Mouse (Mus musculus) midbrain, embryonic 11.5 days (tissue): Measurements from ENCODE around the gene Hivep2. TPM values are rescaled to one million over a fixed set of nuclear protein-coding genes. Genes with fewer than 3 reads are reported as not detected.
A peak's percentile ranks its signal among the peaks of the same experiment; 100 is the strongest.

Source experiments
- ATAC-seq: fragments of 200-750 bp; cut with Nextera tagmentation; 2 replicates; pipeline ENCODE4 v1.8.0; 2017; ENCODE audit warnings: moderate TSS enrichment, moderate library complexity; ENCODE audit not compliant: low FRiP score
- DNase-seq: peaks from one replicate; pipeline ENCODE4 v3.0.0; 2015; ENCODE audit warnings: low spot score; ENCODE audit errors: missing footprints
- H3K27ac ChIP-seq: fragments of 300-500 bp; sonication (generic); 2 replicates; pipeline ENCODE4 v1.5.1; 2014; ENCODE audit warnings: low read depth, low read length
- H3K27me3 ChIP-seq: fragments of 300-500 bp; sonication (generic); 2 replicates; pipeline ENCODE4 v1.6.1; 2014; ENCODE audit warnings: mild to moderate bottlenecking, low read length, moderate library complexity, mixed read lengths; ENCODE audit not compliant: control insufficient read depth, insufficient read depth
- H3K36me3 ChIP-seq: fragments of 300-500 bp; sonication (generic); 2 replicates; pipeline ENCODE4 v1.6.1; 2014; ENCODE audit warnings: mild to moderate bottlenecking, low read length, moderate library complexity, mixed read lengths; ENCODE audit not compliant: control insufficient read depth, insufficient read depth
- H3K4me1 ChIP-seq: fragments of 300-500 bp; sonication (generic); 2 replicates; pipeline ENCODE4 v1.6.1; 2014; ENCODE audit warnings: low read length; ENCODE audit not compliant: control insufficient read depth, insufficient read depth
- H3K4me2 ChIP-seq: fragments of 300-500 bp; sonication (generic); 2 replicates; pipeline ENCODE4 v1.6.1; 2014; ENCODE audit warnings: mild to moderate bottlenecking, moderate library complexity
- H3K4me3 ChIP-seq: fragments of 300-500 bp; sonication (generic); 2 replicates; pipeline ENCODE4 v1.5.1; 2014; ENCODE audit warnings: low read depth, low read length
- H3K9ac ChIP-seq: fragments of 300-500 bp; sonication (generic); 2 replicates; pipeline ENCODE4 v1.6.1; 2014; ENCODE audit warnings: low read length
- H3K9me3 ChIP-seq: fragments of 300-500 bp; sonication (generic); 2 replicates; pipeline ENCODE4 v1.6.1; 2016; ENCODE audit warnings: low read length; ENCODE audit not compliant: control insufficient read depth
- WGBS: fragments of 180-500 bp; shearing (Covaris S2); extraction: QIAGEN DNeasy Blood & Tissue Kit; methylation state at CpG from one replicate; pipeline ENCODE4 v1.1.7; 2014; 5-methylcytosine and 5-hydroxymethylcytosine counted together
- polyA plus RNA-seq: library from polyadenylated mRNA; unstranded; fragments of >200 nt; fragmentation: Nextera tagmentation; extraction: Ambion mirVana; gene quantifications from 2 replicates; pipeline ENCODE4 v1.2.1, GENCODE M21; 2014

The Hivep2 gene
- polyA plus RNA-seq, 1 experiment from 2014 or later = 5.4 TPM

- ATAC-seq (peak; percentile 57), DNase-seq (peak; percentile 85)
- Histone ChIP-seq H3K27me3 (no peaks in the 10 kb centered on the region), H3K27ac (no peak overlapping the region), H3K4me1 (peaks cover 7% of the 10 kb centered on the region), H3K4me3 (no peak overlapping the region), H3K4me2 (no peak overlapping the region), H3K9me3 (no peaks in the 10 kb centered on the region), H3K9ac (no peak overlapping the region), H3K36me3 (no peaks in the 10 kb centered on the region)
- 13% methylated on average over 4 of the region's 4 CpGs for WGBS
These were observed 80.3 kb downstream of the Hivep2 start for GRCm38 (mm10) chr10:14046171-14046651.

DNA sequence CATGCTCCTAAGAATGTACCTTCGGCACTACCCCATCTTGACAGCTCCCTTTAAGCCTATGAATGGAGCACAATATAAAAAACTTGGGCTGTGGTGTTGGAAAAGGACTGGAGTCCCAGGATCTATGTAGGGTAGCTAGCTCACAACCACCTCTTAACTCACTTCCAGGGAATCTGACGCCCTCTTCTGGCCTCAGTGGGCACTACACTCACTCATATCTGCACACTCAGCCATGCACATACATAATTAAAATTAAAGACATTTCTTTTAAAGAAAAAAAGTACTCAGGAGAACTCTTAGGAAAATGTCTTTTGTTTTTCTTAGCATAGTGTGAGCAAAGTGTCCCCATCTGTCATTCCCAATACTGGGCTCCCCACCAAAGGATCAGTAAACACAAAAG is 81.1 kb downstream of the Hivep2 start:
- Histone ChIP-seq H3K4me1 (peaks cover 7% of the 10 kb centered on the region), H3K27ac (no peak overlapping the region), H3K27me3 (no peaks in the 10 kb centered on the region), H3K36me3 (no peaks in the 10 kb centered on the region), H3K4me3 (no peak overlapping the region), H3K9me3 (no peaks in the 10 kb centered on the region), H3K9ac (no peak overlapping the region), H3K4me2 (no peak overlapping the region)
- ATAC-seq (no peak), DNase-seq (no peak)
- 64% methylated on average over 2 of the region's 2 CpGs for WGBS

DNA sequence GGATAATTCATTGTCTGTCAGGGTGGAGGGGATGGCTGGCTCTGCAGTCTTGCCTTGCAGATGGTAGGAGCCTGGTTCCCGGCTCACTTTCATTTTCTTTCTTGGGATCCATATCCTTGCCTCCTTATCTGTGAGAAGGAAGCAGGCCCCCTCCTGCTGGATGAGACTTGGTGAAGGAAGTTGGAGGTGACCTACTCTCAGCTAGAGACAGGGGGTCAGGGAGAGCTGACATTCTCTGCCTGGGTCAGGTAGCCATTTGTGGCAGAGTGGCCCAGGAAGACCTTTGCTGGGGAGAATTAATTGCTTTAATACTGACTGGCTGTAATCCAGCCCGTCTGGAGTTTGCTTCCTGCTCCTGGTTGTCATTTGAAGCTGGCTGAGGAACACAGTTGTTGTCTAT is 81.8 kb downstream of the Hivep2 start:
- ATAC-seq (no peak), DNase-seq (peak; percentile 26)
- H3K36me3 ChIP-seq = no peaks in the 10 kb centered on the region
- 60% methylated on average over 2 of the region's 2 CpGs for WGBS
- H3K27me3 ChIP-seq = no peaks in the 10 kb centered on the region
- peaks cover 7% of the 10 kb centered on the region for H3K4me1 ChIP-seq
- no peak overlapping the region for H3K4me3 ChIP-seq
- no peak overlapping the region for H3K4me2 ChIP-seq
- H3K9me3 ChIP-seq = no peaks in the 10 kb centered on the region
- no peak overlapping the region for H3K9ac ChIP-seq
- no peak overlapping the region for H3K27ac ChIP-seq

GRCm38 (mm10) chr10:14048322-14048915 is 82.5 kb downstream of the Hivep2 start:
- ATAC-seq = no peak
- 69% methylated on average over 5 of the region's 5 CpGs for WGBS

DNA sequence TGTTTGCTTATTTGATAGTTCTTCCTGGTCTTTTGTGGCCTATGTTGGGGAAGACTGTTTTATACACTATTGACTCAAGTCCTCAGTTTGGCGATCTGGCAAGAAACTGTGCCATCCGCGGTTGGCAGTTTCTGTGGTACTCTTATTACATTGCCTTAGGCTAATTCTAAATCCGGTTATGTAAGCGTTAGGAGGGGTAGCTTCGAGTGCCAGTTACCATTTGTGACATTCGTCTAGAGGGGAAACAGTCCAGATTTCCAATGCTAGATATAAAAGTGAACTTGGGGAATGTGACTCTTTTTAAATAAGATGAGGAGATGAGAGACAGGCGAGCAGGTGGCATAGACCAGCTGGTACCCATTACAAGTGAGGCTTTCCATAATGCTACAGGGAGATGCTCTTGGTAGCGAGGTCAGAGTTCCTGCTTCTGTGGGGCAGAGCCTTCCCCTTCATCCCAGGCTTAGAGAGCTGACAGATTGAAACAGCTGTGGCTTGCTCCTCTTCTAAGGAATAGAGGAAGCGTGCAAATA is 83.1 kb downstream of the Hivep2 start:
- H3K9ac ChIP-seq = no peak overlapping the region
- ATAC-seq = no peak
- no peaks in the 10 kb centered on the region for H3K27me3 ChIP-seq
- no peak overlapping the region for H3K4me2 ChIP-seq
- H3K4me3 ChIP-seq = no peak overlapping the region
- 80% methylated on average over 10 of the region's 10 CpGs for WGBS
- H3K36me3 ChIP-seq = no peaks in the 10 kb centered on the region
- no peak overlapping the region for H3K27ac ChIP-seq
- peaks cover 7% of the 10 kb centered on the region for H3K4me1 ChIP-seq
- H3K9me3 ChIP-seq = no peaks in the 10 kb centered on the region
- DNase-seq = peak; percentile 81

More at GRCm38 (mm10) chr10:14048322-14048915, 82.5 kb downstream of the Hivep2 start:
- H3K9ac ChIP-seq = no peak overlapping the region
- no peaks in the 10 kb centered on the region for H3K36me3 ChIP-seq
- no peak overlapping the region for H3K27ac ChIP-seq
- no peaks in the 10 kb centered on the region for H3K9me3 ChIP-seq
- H3K27me3 ChIP-seq = no peaks in the 10 kb centered on the region
- H3K4me3 ChIP-seq = no peak overlapping the region
- H3K4me2 ChIP-seq = no peak overlapping the region
- DNase-seq = peak; percentile 73
- peaks cover 7% of the 10 kb centered on the region for H3K4me1 ChIP-seq

- DNase-seq (peak; percentile 67), ATAC-seq (no peak)
- H3K4me1 ChIP-seq = peaks cover 7% of the 10 kb centered on the region
- H3K4me2 ChIP-seq = no peak overlapping the region
- H3K4me3 ChIP-seq = no peak overlapping the region
- H3K27ac ChIP-seq = no peak overlapping the region
- WGBS = 85% methylated on average over 6 of the region's 6 CpGs
- no peaks in the 10 kb centered on the region for H3K9me3 ChIP-seq
- no peaks in the 10 kb centered on the region for H3K36me3 ChIP-seq
- H3K27me3 ChIP-seq = no peaks in the 10 kb centered on the region
- H3K9ac ChIP-seq = no peak overlapping the region
These were observed 83.8 kb downstream of the Hivep2 start for GRCm38 (mm10) chr10:14049686-14050085.

- Histone ChIP-seq H3K36me3 (no peaks in the 10 kb centered on the region), H3K9me3 (no peaks in the 10 kb centered on the region), H3K4me3 (no peak overlapping the region), H3K9ac (no peak overlapping the region), H3K4me1 (peaks cover 7% of the 10 kb centered on the region), H3K4me2 (no peak overlapping the region), H3K27me3 (no peaks in the 10 kb centered on the region), H3K27ac (no peak overlapping the region)
- ATAC-seq = no peak
- WGBS = 91% methylated on average over 8 of the region's 8 CpGs
- peak; percentile 73 for DNase-seq
These were observed 84.7 kb downstream of the Hivep2 start for GRCm38 (mm10) chr10:14050586-14050985.

GRCm38 (mm10) chr10:14052109-14052689 is 86.3 kb downstream of the Hivep2 start:
- H3K36me3 ChIP-seq = no peaks in the 10 kb centered on the region
- WGBS = 91% methylated on average over 8 of the region's 8 CpGs
- no peak overlapping the region for H3K4me2 ChIP-seq
- no peaks in the 10 kb centered on the region for H3K9me3 ChIP-seq
- ATAC-seq (no peak), DNase-seq (peak; percentile 51)
- H3K27me3 ChIP-seq = no peaks in the 10 kb centered on the region
- H3K27ac ChIP-seq = no peak overlapping the region
- no peak overlapping the region for H3K9ac ChIP-seq
- H3K4me3 ChIP-seq = no peak overlapping the region
- peaks cover 16% of the 10 kb centered on the region for H3K4me1 ChIP-seq

DNA sequence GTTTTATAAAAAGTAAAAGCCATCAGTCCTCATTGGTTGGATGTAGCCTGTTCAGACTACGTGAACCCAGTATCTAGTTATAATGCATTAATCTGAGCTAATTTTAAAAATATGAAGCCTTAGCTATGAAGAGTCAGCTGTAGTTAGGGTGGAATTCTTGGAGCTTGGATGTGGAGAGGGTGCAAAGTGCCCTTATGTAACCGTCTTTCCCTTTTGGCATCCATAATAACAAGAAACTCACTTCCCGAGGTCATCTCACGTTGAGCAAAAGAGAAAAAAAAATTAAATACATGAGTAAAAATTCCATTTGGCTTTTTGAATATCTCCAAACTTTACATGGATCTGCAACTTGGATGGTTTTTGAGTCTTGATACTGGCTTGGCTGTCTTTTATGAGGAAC is 89.0 kb downstream of the Hivep2 start:
- H3K4me1 ChIP-seq = peaks cover 21% of the 10 kb centered on the region
- no peaks in the 10 kb centered on the region for H3K9me3 ChIP-seq
- H3K9ac ChIP-seq = no peak overlapping the region
- no peak overlapping the region for H3K27ac ChIP-seq
- DNase-seq (no peak), ATAC-seq (no peak)
- no peak overlapping the region for H3K4me3 ChIP-seq
- 87% methylated on average over 4 of the region's 4 CpGs for WGBS
- H3K27me3 ChIP-seq = no peaks in the 10 kb centered on the region
- no peaks in the 10 kb centered on the region for H3K36me3 ChIP-seq
- no peak overlapping the region for H3K4me2 ChIP-seq
